Mouse (Mus musculus): ENCODE measurements around the gene Clcn3. TPM values are rescaled to one million over a fixed set of nuclear protein-coding genes. Genes with fewer than 3 reads are reported as not detected.

Clcn3 gene
- total RNA-seq, 2 experiments from 2014 or later: 18.0 to 18.9 TPM

- intact Hi-C loops (cut with DNase I; ENCODE audit: low total_unique reads): no loop called here
- DNase-seq: no peak
Observed at GRCm38 (mm10) chr8:60956847-60957246, 26.3 kb downstream of the Clcn3 start.

DNA sequence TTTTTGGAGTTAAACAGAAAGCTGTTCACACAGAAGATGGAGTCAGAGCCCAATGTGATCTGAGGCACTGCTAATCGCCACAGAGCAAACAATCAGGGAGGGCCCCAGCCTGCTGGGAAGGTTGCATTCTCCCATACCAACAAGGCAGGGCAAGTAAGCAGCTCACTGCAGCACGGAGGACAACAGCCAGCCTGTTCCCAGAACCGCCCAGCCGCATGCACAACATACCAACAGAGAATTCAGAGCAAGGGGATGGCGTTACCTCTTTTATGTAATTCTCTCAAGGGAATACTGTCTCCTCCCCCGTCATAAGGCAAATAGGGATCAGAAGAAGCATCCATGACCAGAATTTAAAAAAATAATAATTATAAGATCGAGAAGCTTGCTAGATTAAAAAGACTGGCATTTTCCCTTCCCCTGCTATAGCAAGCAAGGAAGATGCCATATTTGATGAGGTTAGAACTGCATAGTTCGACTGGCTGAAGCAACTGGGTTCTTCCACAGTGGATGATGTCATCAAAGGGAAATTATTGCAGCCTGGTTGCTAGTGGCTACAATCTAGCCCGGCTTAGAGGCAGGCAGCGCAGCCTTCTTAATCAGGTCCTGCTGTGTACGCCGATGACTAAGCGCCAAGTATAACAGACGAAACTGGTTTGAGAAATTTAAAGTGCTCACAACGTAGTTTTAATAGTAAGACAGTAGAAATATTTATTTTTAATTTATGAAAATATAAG, 28.7 kb downstream of the Clcn3 start:
- intact Hi-C loops (cut with DNase I; ENCODE audit: low total_unique reads): no loop called here

GRCm38 (mm10) chr8:60952803-60953202, 30.3 kb downstream of the Clcn3 start:
- intact Hi-C loops (cut with DNase I; ENCODE audit: low total_unique reads): no loop called here
- DNase-seq: no peak

More for the DNA sequence above, 28.7 kb downstream of the Clcn3 start:
- DNase-seq: peak; percentile 44

DNA sequence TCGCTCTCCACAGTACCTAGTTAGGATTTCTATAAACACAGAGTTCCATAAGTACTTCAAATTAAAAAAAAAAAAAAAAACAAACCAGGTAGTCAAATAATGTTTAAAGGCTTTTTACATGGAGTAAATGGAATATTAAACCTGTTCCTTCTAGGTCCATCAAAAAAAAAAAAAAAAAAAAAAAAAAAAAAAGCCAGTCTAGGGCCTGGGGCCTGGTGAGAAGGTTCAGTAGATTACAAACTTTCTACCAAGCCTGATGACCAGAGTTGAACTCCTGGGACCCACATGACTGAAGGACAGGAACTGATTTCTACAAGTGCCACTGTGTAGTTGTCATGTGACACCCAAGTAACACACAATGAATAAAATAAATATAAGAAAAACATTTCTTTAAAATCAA, 31.3 kb downstream of the Clcn3 start:
- no peak for DNase-seq
- intact Hi-C loops (cut with DNase I; ENCODE audit: low total_unique reads): no loop called here

- intact Hi-C loops (cut with DNase I; ENCODE audit: low total_unique reads): no loop called here
- no peak for DNase-seq
Observed at GRCm38 (mm10) chr8:60951271-60951670, 31.8 kb downstream of the Clcn3 start.

GRCm38 (mm10) chr8:60949859-60950258, 33.2 kb downstream of the Clcn3 start:
- intact Hi-C loops (cut with DNase I; ENCODE audit: low total_unique reads): no loop called here
- DNase-seq: no peak

DNA sequence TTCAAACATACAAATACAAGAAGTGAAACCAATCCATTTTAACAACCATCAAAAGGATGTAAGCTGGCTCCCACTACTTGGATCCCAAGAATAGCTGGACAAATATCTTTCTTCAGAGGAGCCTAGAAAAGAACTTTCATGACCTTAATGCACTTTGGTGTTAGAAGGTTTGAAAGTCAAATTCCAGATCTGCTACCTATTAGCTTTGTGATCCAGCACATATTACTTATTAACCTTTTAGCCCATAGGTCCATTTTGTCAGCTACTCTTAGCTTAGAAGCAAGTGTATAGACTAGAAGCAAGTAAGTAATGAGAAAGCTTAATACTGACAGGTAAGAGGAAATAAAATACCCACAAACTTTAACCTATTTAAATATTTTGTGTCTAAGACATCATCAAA, 35.6 kb downstream of the Clcn3 start:
- no peak for DNase-seq
- intact Hi-C loops (cut with DNase I; ENCODE audit: low total_unique reads): no loop called here

DNA sequence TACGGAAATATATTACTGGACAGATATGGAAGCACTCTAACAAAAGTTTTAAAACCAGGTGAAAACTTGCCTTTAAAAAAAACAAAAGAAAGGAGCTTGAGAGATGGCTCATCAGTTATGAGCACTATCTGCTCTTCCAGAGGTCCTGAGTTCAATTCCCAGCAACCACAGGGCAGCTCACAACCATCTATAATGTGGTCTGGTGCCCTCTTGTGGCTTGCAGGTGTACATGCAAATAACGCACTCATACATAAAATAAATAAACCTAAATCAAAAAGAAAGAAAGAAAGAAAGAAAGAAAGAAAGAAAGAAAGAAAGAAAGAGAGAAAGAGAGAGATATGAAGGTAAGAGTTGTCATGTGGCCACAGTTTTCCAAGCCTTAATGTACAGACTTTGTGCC, 40.2 kb downstream of the Clcn3 start:
- intact Hi-C loops (cut with DNase I; ENCODE audit: low total_unique reads): no loop called here
- DNase-seq: no peak

GRCm38 (mm10) chr8:60938717-60939424, 44.2 kb downstream of the Clcn3 start:
- no peak for DNase-seq
- intact Hi-C loops (cut with DNase I; ENCODE audit: low total_unique reads): no loop called here

DNA sequence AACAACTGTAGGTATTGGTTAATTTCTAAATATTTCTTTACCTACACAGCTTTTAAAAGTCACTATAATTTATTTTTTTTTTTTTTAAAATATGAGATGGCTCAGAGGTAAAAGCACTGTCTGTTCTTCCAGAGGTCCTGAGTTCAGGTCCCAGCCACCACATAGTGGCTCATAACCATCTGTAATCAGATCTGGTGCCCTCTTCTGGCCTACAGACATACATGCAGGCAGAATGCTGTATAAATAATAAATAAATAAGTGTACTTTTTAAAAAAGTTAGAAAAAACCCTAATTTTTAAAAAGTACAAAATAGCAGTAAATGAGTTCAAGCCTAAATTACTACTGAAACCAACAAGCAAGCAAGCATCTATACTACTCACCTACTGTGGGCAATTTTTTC, 49.5 kb downstream of the Clcn3 start:
- intact Hi-C loops (cut with DNase I; ENCODE audit: low total_unique reads): no loop called here
- no peak for DNase-seq

GRCm38 (mm10) chr8:60920176-60920575, 62.9 kb downstream of the Clcn3 start:
- intact Hi-C loops (cut with DNase I; ENCODE audit: low total_unique reads): loop anchor here (10.0 kb wide), 1 partner anchor 825 kb away; no protein-coding TSS in a partner anchor

GRCm38 (mm10) chr8:60919069-60919468, 64.0 kb downstream of the Clcn3 start:
- no peak for DNase-seq
- intact Hi-C loops (cut with DNase I; ENCODE audit: low total_unique reads): no loop called here

More at GRCm38 (mm10) chr8:60920176-60920575, 62.9 kb downstream of the Clcn3 start:
- no peak for DNase-seq

GRCm38 (mm10) chr8:60912554-60912953, 70.5 kb downstream of the Clcn3 start:
- no peak for DNase-seq

DNA sequence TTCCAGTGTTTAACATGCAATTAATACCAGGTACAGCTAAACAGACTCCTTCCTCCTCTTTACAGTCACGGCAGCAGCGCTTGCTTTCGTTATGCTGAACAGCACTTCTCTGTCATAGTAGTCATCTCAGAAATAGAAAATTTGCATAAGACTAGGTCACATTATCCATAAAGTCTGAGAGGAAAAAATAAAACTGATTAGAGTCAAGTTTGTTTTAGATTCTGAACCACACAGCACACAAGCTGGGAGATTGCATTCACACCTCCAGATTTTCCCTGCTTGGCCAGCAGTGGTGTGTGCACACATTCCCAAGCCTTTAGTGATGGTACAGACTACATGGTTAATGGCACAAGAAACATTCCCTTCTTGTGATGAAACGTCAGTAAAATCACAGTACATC, 71.0 kb downstream of the Clcn3 start:
- no peak for DNase-seq
- intact Hi-C loops (cut with DNase I; ENCODE audit: low total_unique reads): no loop called here

More at GRCm38 (mm10) chr8:60912554-60912953, 70.5 kb downstream of the Clcn3 start:
- intact Hi-C loops (cut with DNase I; ENCODE audit: low total_unique reads): no loop called here

DNA sequence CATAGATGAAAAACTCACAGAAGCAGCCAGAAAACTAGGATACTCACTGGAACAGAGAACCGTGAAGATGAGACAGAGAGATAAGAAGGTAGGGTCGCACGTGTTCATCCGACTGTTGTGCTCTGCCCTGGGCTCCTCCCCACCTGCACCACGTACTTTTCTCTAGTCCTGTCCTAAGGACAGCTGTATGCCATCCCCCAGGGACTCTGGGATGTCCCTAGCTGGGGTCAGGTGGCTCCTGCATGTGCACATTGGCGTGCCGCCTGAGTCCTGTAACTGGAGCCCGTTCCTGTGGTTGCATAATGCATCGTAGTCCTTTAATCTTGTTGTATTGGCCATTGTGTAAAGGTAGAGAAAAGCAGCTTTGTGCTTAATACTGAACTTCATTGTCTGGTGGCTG, 83.0 kb downstream of the Clcn3 start:
- intact Hi-C loops (cut with DNase I; ENCODE audit: low total_unique reads): no loop called here
- DNase-seq: peak; percentile 41

- intact Hi-C loops (cut with DNase I; ENCODE audit: low total_unique reads): no loop called here
- DNase-seq: no peak
Observed at GRCm38 (mm10) chr8:60895878-60896277, 87.2 kb downstream of the Clcn3 start.

DNA sequence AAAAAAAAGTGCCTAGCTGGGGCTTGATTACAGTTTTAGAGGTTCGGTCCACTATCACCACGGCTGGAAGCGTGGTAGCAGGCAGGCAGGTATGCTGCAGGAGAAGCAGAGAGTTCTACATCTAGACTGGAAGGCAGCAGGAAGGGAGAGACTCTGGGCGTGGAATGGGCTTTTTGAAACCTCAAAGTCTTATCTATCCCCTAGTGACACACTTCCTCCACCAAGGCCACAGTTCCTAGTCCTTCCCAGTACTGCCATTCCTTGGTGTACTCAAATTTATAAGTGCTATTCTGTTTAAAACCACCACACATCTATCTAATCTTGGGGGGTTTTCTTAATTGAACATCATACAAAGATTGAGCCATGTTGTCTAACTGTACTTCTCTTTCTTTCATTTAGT, 91.3 kb downstream of the Clcn3 start:
- intact Hi-C loops (cut with DNase I; ENCODE audit: low total_unique reads): no loop called here

GRCm38 (mm10) chr8:60890520-60890874, 92.6 kb downstream of the Clcn3 start:
- no peak for DNase-seq
- intact Hi-C loops (cut with DNase I; ENCODE audit: low total_unique reads): no loop called here

More for the DNA sequence above, 91.3 kb downstream of the Clcn3 start:
- DNase-seq: no peak

DNA sequence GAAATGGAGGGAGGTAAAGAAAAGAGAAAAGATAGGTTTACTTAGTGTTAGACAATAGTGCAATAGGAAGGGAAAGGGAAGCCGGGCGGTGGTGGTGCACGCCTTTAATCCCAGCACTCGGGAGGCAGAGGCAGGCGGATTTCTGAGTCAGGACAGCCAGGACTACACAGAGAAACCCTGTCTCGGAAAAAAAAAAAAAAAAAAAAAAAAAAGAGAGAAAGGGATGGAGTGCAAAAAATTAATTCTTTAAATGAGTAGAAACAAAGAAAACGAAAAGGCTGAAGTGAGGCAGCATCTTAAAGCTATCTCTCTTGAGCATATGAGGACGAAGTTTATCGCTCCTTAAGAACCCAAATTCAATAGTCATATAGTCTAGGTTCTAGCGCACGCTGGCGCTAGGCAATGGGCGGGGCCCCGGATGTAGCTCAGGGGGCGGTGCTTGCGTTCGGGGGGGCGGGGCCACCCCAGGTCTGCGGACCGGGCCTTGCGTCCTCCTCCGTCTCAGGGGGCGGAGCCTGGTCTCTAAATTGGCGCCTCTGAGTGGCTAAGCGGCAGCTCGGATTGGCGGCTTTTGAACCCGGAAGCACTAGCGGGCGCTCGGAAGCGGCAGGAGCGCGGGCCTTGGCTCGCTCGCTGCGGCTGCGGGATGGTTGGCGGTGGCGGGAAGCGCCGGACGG, 93.1 kb downstream of the Clcn3 start, which contains the start of gene Hpf1:
Gene Hpf1 (plus strand): TSS at position 576 of the 677 bp plus-strand sequence.
- intact Hi-C loops (cut with DNase I; ENCODE audit: low total_unique reads): no loop called here
- DNase-seq: peak; percentile 96

GRCm38 (mm10) chr8:60889131-60889842, 93.8 kb downstream of the Clcn3 start:
- no peak for DNase-seq
- intact Hi-C loops (cut with DNase I; ENCODE audit: low total_unique reads): no loop called here
